Mouse (Mus musculus): ENCODE results near the gene Tspan7. TPM values are rescaled to one million over a fixed set of nuclear protein-coding genes. Genes with fewer than 3 reads are reported as not detected.
A peak's percentile ranks its signal among the peaks of the same experiment; 100 is the strongest.

The Tspan7 gene
- total and polyA plus RNA-seq, 3 experiments = not detected

- Histone ChIP-seq H3K4me3 (ENCODE audit: control insufficient read depth in 1 of 2, insufficient read depth in 1 of 2, low read depth in 2 of 2, low read length in 2 of 2) (no peak overlapping the region), H3K9me3 (replicated peaks; ENCODE audit: insufficient read depth, low read length) (no peaks in the 10 kb centered on the region)
Measured at GRCm38 (mm10) chrX:10593561-10593960, 108.6 kb downstream of the Tspan7 start.

GRCm38 (mm10) chrX:10617119-10617518 lies 132.2 kb downstream of the Tspan7 start:
- DNase-seq (ENCODE audit: low read depth, low spot score) = peak; percentile 13
- H3K27me3 ChIP-seq (ENCODE audit: control insufficient read depth in 1 of 2, insufficient read depth in 2 of 2, low read length in 2 of 2) = no peaks in the 10 kb centered on the region; a peak in 1 of 4 replicates
- H3K79me2 ChIP-seq (ENCODE audit: control insufficient read depth, insufficient read depth, low read length, poor library complexity) = no peaks in the 10 kb centered on the region
- no peak overlapping the region for H3K4me3 ChIP-seq (ENCODE audit: control insufficient read depth in 1 of 2, insufficient read depth in 1 of 2, low read depth in 2 of 2, low read length in 2 of 2)
- no peak overlapping the region for H3K9ac ChIP-seq (ENCODE audit: control insufficient read depth, low read depth, low read length, poor library complexity, severe bottlenecking)
- no peak for TF ChIP-seq MYB (IDR thresholded peaks at IDR 0.05; ENCODE audit: low read depth, low read length)
- TF ChIP-seq TCF12 (IDR thresholded peaks at IDR 0.05; ENCODE audit: low read depth, low read length) = no peak
- TF ChIP-seq RAD21 (IDR thresholded peaks at IDR 0.05; ENCODE audit: low read depth, low read length) = peak; percentile 9
- no peak for TF ChIP-seq TAL1 (IDR thresholded peaks at IDR 0.05; ENCODE audit: low read length)
- TF ChIP-seq USF2 (IDR thresholded peaks at IDR 0.05; ENCODE audit: borderline replicate concordance in 1 of 2, insufficient read depth in 1 of 2, low read depth in 1 of 2, low read length in 2 of 2) = no peak
- peak; percentile 19; the same call in 1 of the 2 replicates for TF ChIP-seq SMC3 (IDR thresholded peaks at IDR 0.05; ENCODE audit: low read depth, low read length)
- TF ChIP-seq MYC (IDR thresholded peaks at IDR 0.05; ENCODE audit: low read depth, low read length) = no peak
- TF ChIP-seq CTCF (IDR thresholded peaks at IDR 0.05 in 2 of 3, conservative IDR thresholded peaks at IDR 0.05 in 1 of 3; ENCODE audit: control insufficient read depth in 1 of 3, insufficient read depth in 1 of 3, low read depth in 2 of 3, low read length in 3 of 3, poor library complexity in 1 of 3, severe bottlenecking in 1 of 3) = peak in 2 of 3 experiments; percentile 24 to 36; a peak in 4 of 6 replicates
- no peak for TF ChIP-seq TBP (IDR thresholded peaks at IDR 0.05; ENCODE audit: low read depth, low read length)
- TF ChIP-seq POLR2AphosphoS5 (IDR thresholded peaks at IDR 0.05; ENCODE audit: borderline replicate concordance, low read depth, low read length) = no peak
- TF ChIP-seq CHD1 (IDR thresholded peaks at IDR 0.05; ENCODE audit: low read depth, low read length) = no peak
- TF ChIP-seq MEF2A (IDR thresholded peaks at IDR 0.05; ENCODE audit: extremely low read depth, insufficient replicate concordance, low read depth, low read length, poor library complexity, severe bottlenecking) = no peak
- no peak overlapping the region for H3K27ac ChIP-seq (ENCODE audit: control insufficient read depth, low read depth, low read length)
- no peaks in the 10 kb centered on the region for H3K36me3 ChIP-seq (ENCODE audit: control insufficient read depth in 1 of 2, insufficient read depth in 2 of 2, low read length in 2 of 2)
- H3K9me3 ChIP-seq (replicated peaks; ENCODE audit: insufficient read depth, low read length) = no peaks in the 10 kb centered on the region
- H3K4me1 ChIP-seq (ENCODE audit: control insufficient read depth in 1 of 2, insufficient read depth in 2 of 2, low read length in 2 of 2) = no peaks in the 10 kb centered on the region

More at GRCm38 (mm10) chrX:10593561-10593960, 108.6 kb downstream of the Tspan7 start:
- Histone ChIP-seq H3K27ac (ENCODE audit: control insufficient read depth, low read depth, low read length) (no peak overlapping the region), H3K4me1 (ENCODE audit: control insufficient read depth in 1 of 2, insufficient read depth in 2 of 2, low read length in 2 of 2) (no peaks in the 10 kb centered on the region), H3K27me3 (ENCODE audit: control insufficient read depth in 1 of 2, insufficient read depth in 2 of 2, low read length in 2 of 2) (no peaks in the 10 kb centered on the region), H3K79me2 (ENCODE audit: control insufficient read depth, insufficient read depth, low read length, poor library complexity) (no peaks in the 10 kb centered on the region), H3K36me3 (ENCODE audit: control insufficient read depth in 1 of 2, insufficient read depth in 2 of 2, low read length in 2 of 2) (no peaks in the 10 kb centered on the region), H3K9ac (ENCODE audit: control insufficient read depth, low read depth, low read length, poor library complexity, severe bottlenecking) (no peak overlapping the region)
- DNase-seq (ENCODE audit: low read depth, low spot score) = no peak
- TF ChIP-seq USF2 (IDR thresholded peaks at IDR 0.05; ENCODE audit: borderline replicate concordance in 1 of 2, insufficient read depth in 1 of 2, low read depth in 1 of 2, low read length in 2 of 2) (no peak), MYC (IDR thresholded peaks at IDR 0.05; ENCODE audit: low read depth, low read length) (no peak), ZMIZ1 (IDR thresholded peaks at IDR 0.05; ENCODE audit: low read depth, low read length) (no peak), MAX (IDR thresholded peaks at IDR 0.05; ENCODE audit: low read length) (no peak), MAFK (IDR thresholded peaks at IDR 0.05; ENCODE audit: borderline replicate concordance, low read depth, low read length) (no peak), CHD2 (IDR thresholded peaks at IDR 0.05; ENCODE audit: low read length) (no peak), ELF1 (IDR thresholded peaks at IDR 0.05; ENCODE audit: low read depth, low read length) (no peak), USF1 (IDR thresholded peaks at IDR 0.05; ENCODE audit: low read depth, low read length) (no peak)
